In the genomic region with DNA sequence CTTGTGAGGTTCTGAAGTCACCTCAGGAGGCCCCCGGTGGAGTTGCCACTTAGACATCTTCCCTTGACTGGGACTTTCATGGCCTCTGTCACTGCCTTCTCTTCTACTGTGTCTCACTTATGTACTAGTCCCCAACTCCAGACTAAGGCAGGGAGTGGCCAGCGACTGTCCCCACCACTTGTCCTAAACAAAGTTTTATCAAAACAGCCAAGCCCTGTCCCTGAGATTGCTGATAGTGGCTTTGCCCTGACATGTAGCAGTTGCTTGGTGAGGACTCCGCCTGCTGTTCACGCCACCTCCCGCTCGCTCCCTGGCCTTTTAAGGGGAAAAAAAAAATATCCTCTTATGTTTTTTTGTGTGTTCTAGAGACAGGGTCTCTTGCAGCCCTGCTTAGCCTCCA, we compare ENCODE assay signal across 25 mouse cellular contexts. TPM values are rescaled to one million over a fixed set of nuclear protein-coding genes. Genes with fewer than 3 reads are reported as not detected.
"Had no signal": no experiment of that assay in that cellular context is flagged by ENCODE, and none has a peak within 500 bp of the region (broad histone marks: within the 10 kb centered on the region; RNA-seq: fewer than 3 reads in every experiment).

No protein-coding gene starts in this region.

- DNase-seq: lung, adult 2 months; lung, postnatal 14 days; lung, postnatal 36 days; retina, postnatal 1 day; right cerebral cortex, adult 18-20 months; right cerebral cortex, postnatal 25 days; right cerebral cortex, postnatal 4 days; spleen, adult 18-20 months; thymus, adult 18-20 months; thymus, postnatal 14 days; thymus, postnatal 36 days had no signal

- H3K36me3 ChIP-seq: liver, embryonic 15.5 days; lung, embryonic 15.5 days; midbrain, embryonic 13.5 days; midbrain, embryonic 15.5 days; neural tube, embryonic 12.5 days had no signal

- H3K4me3 ChIP-seq: liver, embryonic 15.5 days; lung, embryonic 15.5 days; megakaryocyte, embryonic 14.5 days; midbrain, embryonic 13.5 days; midbrain, embryonic 15.5 days; neural tube, embryonic 12.5 days had no signal

- H3K4me2 ChIP-seq: liver, embryonic 15.5 days; lung, embryonic 15.5 days; midbrain, embryonic 11.5 days; midbrain, embryonic 13.5 days; midbrain, embryonic 15.5 days; neural tube, embryonic 12.5 days had no signal

- H3K9ac ChIP-seq: liver, embryonic 15.5 days; lung, embryonic 15.5 days; midbrain, embryonic 13.5 days; midbrain, embryonic 15.5 days; neural tube, embryonic 12.5 days had no signal

- H3K27ac ChIP-seq: liver, embryonic 15.5 days; lung, embryonic 15.5 days; macrophage; midbrain, embryonic 13.5 days; midbrain, embryonic 15.5 days; neural tube, embryonic 12.5 days had no signal

- H3K9me3 ChIP-seq: liver, embryonic 15.5 days; lung, embryonic 15.5 days; megakaryocyte, embryonic 14.5 days; midbrain, embryonic 13.5 days; midbrain, embryonic 15.5 days; neural tube, embryonic 12.5 days had no signal

- ATAC-seq: lung, postnatal 0 days; midbrain, embryonic 13.5 days; midbrain, embryonic 15.5 days had no signal

- H3K27me3 ChIP-seq: lung, embryonic 15.5 days had no signal

- H3K4me1 ChIP-seq: liver, embryonic 15.5 days; lung, embryonic 15.5 days; megakaryocyte, embryonic 14.5 days; midbrain, embryonic 15.5 days; neural tube, embryonic 12.5 days had no signal

RNA-seq across cellular contexts. Expression of a gene that starts 35.9 kb away (rescaled TPM):
- total RNA-seq: megakaryocyte progenitor cell, adult 5-6 weeks; midbrain, postnatal 0 days; monocyte, adult 5-6 weeks; neutrophil, adult 5-6 weeks had no signal
- polyA plus RNA-seq: liver, embryonic 15.5 days; lung, postnatal 0 days; macrophage; midbrain, postnatal 0 days; small intestine, adult 2 months had no signal
